Mouse (Mus musculus) CH12F3 (cell line): Measurements from ENCODE around the gene Zfp609.

Experiments
- in situ Hi-C: fragments of 300-500 bp; cut with MboI; formaldehyde crosslinking; loops from 2 replicates; pipeline ENCODE4 v1.14.3; 2020; ENCODE audit warnings: low sequenced_read_pairs

Zfp609 gene

DNA sequence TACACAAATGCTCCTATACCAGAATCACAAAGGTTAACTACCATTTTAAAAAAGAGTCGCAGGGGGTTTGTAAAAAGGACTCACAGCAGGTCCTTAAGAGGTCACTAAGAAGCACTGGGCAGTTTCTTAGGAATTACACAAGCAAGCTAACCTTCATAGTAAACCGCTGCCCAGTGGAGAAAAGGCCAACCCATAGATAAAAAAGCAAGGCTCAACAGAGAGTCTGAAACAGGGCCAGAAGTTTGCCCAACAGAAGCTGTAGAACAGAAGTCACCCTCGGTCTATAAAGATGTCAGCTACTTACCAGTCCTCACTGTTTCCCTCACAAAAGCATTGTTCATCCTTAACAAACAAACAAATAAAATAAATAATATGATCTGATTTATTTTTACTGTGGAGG is 100.9 kb downstream of the Zfp609 start:
- in situ Hi-C loops = no loop called here

DNA sequence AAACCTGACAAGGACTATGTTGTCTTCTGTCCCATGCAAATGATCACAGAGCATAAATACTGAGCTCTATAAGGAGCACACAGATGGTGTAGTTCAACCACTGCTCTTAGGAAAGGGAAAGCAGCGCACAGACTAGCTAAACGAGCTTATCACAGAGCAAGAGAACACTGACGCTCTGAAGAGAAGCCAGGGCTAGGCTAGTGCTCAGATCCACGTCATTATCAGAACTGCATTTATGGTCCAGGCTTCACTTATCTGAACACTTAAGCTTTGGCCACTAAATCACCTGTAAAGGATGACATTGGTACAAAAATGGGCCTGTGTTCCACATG is 102.1 kb downstream of the Zfp609 start:
- in situ Hi-C loops = no loop called here

DNA sequence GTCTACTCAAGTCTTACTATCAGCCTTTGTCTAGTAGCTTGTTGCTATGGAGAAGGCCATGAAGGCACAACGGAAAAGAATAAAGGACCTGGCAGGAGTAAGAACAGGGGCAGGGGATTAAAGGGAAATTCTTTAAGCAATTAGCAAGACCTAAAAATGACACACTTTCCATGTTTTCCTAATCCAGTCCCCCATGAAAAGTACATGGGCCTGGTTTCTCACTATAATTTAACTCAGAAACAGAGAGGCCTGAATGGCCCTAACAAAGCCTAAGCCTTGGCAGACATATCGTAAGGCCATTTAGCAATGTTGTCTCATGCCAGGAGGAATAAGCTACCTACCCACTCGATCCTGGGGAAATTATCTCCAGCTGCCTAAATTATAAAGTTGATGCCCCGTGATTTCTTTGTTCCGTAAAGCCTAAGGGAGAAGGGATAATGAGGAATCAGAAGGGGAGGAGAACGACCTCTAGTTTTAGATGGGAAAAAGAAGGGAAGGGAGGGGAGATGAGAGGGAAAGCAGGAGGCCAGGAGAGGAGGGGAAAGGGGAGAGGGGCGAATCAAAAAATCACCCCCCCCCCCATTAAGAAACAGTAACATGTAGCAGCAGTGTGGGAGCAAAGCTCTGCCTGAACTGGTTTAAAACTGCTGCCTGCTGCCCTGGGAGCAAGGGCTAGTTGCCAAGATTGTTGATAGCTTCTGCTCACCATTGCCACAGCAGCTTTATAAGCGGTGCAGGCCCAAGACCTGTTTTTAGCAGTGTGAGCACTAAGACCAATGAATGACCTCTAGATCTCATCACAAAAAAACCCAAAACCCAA is 102.7 kb downstream of the Zfp609 start:
- in situ Hi-C loops = no loop called here

DNA sequence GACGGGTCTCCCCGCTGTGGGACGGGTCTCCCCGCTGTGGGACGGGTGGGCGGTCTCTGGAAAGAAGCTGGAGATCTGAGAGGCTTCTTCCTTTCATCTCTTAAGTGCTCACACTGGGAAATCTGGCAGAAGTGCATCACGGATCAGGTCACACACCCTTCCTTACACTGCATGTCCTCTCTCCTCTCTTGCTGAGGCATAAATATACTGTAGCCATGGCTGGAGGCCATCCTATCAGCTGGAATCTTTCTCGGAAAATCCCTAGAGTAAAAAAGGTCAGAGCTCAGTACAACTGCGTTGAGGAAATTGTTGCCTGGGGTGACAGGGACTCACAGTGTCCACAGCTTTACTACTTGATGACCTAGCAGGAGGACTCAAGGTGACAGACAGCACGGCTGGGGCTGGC is 106.2 kb downstream of the Zfp609 start:
- in situ Hi-C loops = no loop called here

DNA sequence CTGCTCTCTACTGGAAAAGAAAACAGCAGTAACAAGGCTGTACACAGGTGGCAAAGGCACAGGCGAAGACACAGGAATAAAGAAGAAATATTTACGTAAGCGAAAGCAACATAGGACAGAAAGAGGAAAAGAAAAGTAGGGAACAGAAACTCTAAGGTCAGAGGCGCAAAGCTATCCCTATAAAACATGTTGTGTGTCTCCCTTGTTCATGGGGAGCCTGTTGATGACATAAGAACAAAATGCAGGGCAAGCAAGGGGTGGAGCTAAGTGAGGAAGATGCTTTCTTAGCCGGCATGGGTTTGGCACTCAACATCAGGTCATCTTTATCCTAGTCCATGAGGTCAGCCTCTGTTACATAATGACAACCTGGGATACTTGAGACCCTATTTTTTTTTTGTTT is 109.2 kb downstream of the Zfp609 start:
- in situ Hi-C loops = no loop called here

DNA sequence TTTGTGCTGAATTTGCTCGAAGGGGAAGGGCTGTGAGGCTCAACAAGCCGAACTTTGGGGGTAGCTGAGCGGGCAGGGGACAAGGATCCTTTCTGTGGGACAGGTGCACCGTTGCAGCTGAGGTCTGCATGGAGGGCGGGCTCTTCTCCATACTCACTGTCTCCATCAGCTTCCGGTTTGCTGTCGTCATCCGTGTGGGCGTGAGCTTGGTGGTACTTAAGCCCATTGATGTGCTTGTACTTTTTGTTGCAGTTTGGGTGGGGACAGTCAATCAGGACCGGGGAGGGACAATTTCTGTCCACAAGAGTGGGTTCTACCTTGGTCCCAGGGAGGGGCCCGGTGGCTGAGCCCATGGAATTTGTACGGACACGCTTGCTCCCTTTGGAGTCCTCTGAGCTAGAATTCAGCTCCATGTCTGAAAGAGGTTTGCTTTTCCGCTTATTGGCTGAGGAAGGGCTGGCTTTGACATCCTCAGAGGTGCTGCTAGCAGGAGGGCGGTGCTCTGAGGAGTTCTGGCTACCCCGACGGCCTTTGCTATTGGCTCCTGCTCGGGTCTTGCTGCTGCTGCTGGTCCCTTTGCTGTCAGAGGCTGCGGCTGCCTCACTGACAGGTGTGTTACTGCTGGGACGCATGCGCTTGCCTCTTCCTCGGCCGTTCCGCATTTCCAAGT is 123.3 kb downstream of the Zfp609 start:
- in situ Hi-C loops = no loop called here

DNA sequence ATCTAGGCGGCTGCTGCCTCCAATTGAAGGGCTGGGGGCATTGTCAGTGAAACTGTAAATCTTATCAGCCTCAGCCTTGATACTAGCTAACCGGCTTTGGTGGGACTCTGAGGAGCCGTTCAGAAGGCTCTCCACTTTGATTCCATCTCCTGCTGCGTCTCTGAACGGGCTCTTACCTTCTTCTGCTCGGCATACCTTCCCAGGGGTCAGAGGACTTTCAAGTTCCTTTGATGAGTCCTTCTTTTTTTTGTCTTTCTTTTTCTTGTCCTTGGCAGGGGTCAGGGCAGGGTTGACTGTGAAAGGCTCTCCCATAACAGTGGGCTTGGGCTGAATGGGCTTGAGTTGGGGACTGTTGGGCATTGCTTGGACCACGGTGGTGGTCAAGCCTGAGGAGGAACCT is 124.1 kb downstream of the Zfp609 start:
- in situ Hi-C loops = no loop called here

DNA sequence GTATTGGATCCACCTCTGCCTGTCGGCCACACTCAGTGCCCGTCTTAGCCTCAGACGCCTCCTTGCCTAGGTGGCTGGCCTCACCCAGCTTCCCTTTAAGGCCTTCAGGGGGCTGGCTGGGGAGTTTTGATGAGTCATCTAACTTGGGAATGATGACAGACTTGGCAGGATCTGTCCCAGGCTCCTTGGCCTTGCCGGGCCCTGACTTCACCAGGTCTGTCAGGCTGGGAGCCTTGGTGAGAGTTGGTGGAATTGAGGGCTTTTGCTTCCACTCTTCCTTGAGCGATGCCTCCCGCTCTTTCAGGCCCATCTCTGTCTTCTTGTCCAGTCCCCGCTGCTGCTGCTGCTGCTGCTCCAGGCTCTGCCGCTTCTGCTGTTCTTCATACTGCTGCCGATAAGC is 125.1 kb downstream of the Zfp609 start:
- in situ Hi-C loops = no loop called here

DNA sequence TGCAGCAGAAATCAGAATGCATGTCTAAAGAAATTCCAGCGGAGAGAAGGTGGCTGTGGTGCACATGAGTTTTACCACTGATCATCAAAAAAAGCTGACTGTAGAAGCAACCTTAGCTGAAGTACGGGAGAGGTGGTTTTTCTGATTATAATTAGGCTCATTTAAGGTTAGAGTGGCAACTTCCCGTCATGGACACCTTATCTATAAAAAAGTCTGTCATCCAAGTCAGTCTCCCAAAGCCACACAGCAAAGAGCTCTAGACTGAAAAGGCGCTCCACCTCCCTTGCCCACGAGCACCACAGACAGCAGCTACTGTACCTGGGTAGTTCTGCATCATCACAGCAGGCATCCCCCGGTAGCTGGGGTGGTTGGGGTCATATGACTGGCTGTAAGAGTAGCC is 126.9 kb downstream of the Zfp609 start:
- in situ Hi-C loops = no loop called here

DNA sequence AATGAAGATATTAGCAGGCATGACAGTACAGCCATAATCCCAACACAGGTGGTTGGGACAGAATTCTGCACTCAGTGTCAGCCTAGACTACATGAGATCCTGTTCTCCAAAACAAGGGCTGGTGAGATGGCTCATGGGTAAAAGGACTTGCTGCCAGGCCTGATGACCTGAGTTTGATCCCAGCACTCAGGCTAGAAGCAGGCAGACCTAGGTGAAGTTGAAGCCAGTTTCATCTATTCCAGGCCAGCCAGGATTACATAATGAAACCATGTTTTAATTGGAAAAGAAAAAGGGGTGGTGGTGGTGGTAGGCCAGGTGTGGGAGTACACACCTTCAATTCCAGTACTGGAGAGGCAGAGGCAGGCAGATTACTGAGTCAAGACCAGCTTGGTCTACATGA is 129.4 kb downstream of the Zfp609 start:
- in situ Hi-C loops = loop anchor here (10.0 kb wide), 1 partner anchor 147 kb away; no protein-coding TSS in a partner anchor

DNA sequence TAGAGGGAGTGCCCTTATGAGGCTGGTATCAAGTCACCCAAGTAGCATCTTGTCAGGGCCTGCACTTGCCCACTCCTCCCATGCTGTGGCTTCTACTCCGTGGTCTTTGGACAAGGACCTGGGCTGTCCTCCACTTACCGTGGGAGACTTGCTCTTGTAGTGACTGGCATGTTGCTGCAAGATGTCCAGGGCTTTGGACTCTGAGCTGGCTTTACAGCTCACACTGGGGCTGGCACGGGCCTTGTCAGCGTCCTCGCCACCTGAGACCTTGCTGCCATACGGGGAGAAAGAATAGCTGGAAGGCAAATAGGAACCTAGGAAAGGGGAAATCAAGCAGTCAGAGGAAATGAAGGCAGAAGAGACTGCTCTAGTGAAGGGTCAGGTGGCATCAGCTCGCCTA is 130.0 kb downstream of the Zfp609 start:
- in situ Hi-C loops = loop anchor here (10.0 kb wide), 1 partner anchor 147 kb away; no protein-coding TSS in a partner anchor

DNA sequence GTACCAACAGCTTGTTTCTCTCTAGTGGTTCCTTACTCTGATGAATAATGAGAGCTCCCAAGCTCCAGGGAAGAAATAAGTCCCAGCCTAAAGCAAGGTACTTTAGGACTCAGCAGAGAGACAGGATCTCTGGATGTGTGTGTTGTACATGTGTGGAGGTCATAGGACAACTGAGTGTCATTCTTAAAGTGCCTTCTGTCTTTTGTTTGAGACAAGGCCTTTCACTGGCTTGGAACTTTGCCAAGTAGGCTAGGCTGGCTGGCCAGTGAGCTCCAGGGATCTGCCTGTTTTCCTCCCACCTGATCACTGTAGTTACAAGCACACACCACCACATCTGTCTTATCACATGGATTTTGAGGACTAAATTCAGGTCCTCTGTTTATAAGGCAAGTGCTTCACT is 131.0 kb downstream of the Zfp609 start:
- in situ Hi-C loops = loop anchor here (10.0 kb wide), 1 partner anchor 148 kb away; no protein-coding TSS in a partner anchor

DNA sequence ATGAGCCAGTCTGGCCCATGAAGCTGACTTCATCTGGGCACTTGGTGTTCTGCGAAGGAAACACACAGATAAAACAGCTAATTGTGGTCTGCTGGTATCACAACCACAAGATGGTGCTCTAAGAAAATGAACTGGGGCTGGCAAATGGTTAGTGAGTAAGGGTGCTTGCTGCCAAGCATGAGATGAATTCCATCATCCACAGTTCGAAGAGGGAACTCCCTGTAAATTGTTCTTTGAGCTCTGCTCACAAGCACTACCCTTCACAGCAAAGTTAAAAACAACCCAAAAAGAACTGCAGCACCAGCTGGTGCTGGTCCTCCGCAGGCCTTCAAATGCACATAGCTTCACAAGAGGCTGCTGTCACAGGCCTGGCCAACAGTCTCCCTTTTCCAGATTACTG is 131.7 kb downstream of the Zfp609 start:
- in situ Hi-C loops = loop anchor here (10.0 kb wide), 1 partner anchor 149 kb away; no protein-coding TSS in a partner anchor

DNA sequence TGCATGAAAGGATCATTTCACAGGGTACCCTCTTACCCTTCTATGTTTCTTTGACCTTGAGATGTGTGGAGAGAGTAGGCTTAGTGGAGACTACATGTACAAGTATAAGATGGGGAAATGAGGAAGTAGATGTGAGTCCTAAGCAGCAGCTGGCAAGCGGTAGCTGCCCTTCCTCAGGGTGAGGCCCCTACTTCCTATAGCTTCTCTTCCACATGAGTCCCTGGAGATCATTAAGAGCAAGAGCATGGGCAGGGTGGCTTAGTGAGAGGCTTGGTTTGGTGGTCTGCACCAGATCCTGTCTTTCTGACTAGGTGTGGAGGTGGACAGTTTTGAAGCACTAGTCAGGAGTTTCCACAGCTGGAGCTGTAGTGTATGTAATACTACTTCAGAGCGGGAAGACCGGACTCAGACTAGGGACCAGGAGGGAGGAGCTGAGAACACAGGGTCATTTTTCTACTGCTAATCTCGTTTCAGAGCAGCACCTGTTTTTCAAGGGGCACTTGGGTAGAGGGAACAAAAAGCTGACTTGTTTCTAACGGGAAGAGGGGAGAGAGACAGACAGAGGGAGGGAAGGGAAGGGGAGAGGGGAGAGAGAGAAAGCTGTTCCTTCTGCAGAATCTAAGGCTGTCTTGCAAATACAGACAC is 134.3 kb downstream of the Zfp609 start:
- in situ Hi-C loops = loop anchor here (10.0 kb wide), 1 partner anchor 152 kb away; no protein-coding TSS in a partner anchor

DNA sequence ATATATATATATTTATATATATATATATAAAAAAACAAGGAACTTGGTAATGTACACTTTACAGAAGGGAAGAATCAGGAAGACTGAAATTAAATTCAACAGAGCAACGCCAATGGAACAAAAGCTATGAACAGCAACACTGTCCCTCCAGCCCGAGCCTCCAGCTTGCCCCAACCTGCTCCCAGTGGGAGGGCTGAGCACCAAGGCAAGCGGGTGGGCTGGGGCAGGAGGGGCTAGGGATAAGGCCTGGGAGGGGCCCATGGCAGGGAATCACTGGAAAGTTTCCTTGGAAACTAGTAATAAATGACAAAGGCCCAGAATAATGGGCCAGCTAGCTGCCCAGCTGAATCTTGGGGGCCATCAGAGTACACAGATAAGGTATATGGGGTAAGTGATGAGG is 134.9 kb downstream of the Zfp609 start:
- in situ Hi-C loops = loop anchor here (10.0 kb wide), 1 partner anchor 152 kb away; no protein-coding TSS in a partner anchor

DNA sequence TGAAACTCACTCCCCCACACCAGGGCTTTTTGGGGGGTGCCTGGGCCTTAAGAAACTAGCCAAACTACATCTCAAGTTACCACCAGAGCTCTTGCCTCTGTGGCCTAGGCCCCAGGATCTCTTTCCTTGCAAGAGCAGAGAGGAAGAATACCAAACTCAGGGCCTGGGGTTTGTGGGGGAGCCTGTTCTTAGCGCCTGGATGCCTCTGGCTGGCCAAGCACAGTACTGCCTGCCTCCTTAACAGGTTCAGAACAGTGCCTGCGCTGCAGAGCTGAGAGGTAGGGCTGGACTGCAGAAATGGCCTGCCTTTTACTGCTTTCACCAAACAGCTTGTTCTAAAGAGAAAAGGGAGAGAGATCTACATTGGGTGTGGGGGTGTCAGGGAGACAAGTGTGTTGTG is 137.5 kb downstream of the Zfp609 start:
- in situ Hi-C loops = loop anchor here (10.0 kb wide), 1 partner anchor 155 kb away; no protein-coding TSS in a partner anchor

DNA sequence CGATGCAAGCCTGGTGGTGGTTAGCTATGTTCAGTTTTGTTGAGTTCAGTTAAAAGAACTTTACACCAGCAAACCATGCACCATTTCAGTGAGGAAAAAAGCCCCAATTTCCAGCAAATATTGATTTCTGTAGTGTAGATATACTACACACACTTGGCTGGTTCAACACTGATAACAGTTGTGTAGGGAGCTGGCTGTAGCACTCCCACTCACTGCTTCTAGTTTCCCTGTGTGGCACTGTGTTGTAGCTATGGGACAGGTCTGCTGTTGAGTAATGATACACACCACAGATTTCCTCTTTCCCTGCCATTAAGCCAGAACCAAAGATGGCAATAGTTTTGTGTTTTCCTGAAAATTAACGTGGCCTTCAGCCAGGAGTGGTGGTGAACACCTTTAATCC is 142.7 kb downstream of the Zfp609 start:
- in situ Hi-C loops = no loop called here

DNA sequence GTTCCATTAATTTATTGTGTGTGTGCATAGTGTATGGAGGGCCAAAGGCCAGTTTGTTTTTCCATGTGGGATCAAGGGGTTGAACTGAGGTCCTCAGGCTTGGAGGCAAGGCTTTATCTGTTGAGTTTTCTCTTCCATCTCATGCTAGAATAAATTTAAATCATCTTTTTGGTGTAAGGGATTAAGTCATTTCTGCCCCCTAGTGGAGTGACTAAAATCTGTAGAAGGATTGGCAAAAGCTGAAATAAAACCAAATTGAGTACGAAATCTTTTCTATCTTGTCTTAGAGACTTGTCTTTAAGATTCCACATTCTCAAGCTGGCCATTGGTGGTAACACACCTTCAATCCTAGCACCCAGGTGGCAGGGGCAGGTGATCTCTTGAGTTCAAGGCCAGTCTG is 144.4 kb downstream of the Zfp609 start:
- in situ Hi-C loops = no loop called here

DNA sequence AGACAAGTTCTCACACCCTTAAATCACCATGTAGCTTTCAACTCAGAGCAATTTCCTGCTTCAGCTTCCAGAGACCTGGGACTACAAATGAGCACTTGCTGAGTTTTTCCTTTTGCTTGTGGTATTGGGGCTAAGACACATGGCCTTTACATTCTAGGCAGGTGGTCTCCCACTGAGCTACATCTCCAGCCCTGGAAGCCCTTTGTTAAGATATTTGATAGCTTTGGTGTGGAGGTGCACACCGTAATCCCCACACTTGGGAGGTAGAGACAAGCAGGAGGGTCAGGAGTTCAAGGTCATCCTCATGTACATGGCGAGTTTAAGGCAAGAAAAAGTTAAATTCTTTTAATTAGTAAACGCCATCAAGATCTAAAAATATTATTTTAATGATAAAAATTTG is 145.2 kb downstream of the Zfp609 start:
- in situ Hi-C loops = no loop called here

DNA sequence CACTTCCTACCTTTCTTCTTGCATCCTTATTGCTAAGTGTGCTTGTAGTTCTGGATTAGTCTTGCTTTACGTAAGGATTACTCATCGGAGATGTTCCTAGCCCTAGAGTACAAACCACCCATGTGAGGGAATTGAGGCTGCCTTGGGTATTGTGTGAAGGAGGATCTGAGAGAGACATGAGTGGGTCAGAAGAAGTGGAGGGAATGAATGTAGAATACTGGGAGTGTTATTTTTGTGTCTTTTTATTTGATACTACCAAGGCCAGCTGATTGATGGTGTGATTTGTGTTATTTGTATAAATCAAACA is 145.8 kb downstream of the Zfp609 start:
- in situ Hi-C loops = no loop called here

DNA sequence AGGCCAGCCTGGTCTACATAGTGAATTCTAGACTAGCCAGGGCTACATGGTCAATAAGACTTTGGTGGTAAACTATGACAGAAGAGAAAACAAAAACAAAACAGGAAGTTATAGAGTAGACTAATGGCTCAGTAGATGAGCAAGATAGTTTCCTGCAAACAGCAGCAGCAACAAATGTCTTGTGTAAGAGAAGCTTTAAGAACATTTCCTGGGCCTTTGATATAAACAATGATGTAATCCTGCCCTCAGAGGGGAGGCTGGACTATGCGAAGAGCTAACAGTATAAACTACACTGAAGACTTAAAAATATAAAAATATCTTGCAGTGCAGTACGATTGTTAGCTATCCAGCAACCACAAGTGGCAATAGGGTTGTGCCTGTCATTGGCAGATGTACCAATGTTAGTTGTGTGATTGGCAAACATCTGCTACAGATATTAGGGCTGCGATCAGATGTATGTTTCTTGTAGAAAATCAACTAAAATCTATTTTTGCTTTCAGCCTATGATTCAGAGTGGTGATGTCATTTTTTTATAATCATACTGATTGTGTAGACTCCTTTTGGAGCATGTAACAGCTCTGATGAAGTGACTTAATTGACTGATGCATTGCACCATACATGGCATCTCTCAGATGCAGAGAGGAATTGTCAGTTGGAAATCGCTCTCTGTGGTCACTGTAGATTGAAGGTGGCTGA is 146.3 kb downstream of the Zfp609 start:
- in situ Hi-C loops = no loop called here
